Mouse (Mus musculus) megakaryocyte, embryonic 14.5 days (primary cell): Measurements from ENCODE around the gene Snx3. TPM values are rescaled to one million over a fixed set of nuclear protein-coding genes. Genes with fewer than 3 reads are reported as not detected.

Source experiments
- H3K27me3 ChIP-seq: replicated peaks from 2 replicates; pipeline ENCODE3; 2012; ENCODE audit warnings: inconsistent platforms
- H3K36me3 ChIP-seq: replicated peaks from 2 replicates; pipeline ENCODE3; 2012; ENCODE audit warnings: low read length, inconsistent platforms, mixed read lengths
- H3K4me1 ChIP-seq: 2 replicates; pipeline ENCODE4 v1.6.1; 2012; ENCODE audit warnings: inconsistent platforms
- H3K4me3 ChIP-seq: replicated peaks from 2 replicates; pipeline ENCODE3; 2012; ENCODE audit warnings: moderate library complexity, mild to moderate bottlenecking, inconsistent platforms
- H3K9me3 ChIP-seq: 2 replicates; pipeline ENCODE4 v1.6.1; 2012; ENCODE audit warnings: inconsistent platforms
- FLI1 ChIP-seq: IDR thresholded peaks from 2 replicates; pipeline ENCODE4 v1.6.1; 2012; ENCODE audit warnings: low read length, inconsistent platforms, mixed read lengths
- GATA1 ChIP-seq: IDR thresholded peaks from 3 replicates; pipeline ENCODE4 v1.6.1; 2012; ENCODE audit warnings: mixed read lengths, low read length, inconsistent platforms, borderline replicate concordance
- polyA plus RNA-seq: library from polyadenylated mRNA; stranded (reverse); fragments of >175 nt; gene quantifications from 2 replicates; pipeline ENCODE4 v1.2.3, GENCODE M21; 2012; ENCODE audit warnings: low replicate concordance; ENCODE audit not compliant: insufficient read depth

The Snx3 gene
- polyA plus RNA-seq, 1 experiment = 278 TPM

DNA sequence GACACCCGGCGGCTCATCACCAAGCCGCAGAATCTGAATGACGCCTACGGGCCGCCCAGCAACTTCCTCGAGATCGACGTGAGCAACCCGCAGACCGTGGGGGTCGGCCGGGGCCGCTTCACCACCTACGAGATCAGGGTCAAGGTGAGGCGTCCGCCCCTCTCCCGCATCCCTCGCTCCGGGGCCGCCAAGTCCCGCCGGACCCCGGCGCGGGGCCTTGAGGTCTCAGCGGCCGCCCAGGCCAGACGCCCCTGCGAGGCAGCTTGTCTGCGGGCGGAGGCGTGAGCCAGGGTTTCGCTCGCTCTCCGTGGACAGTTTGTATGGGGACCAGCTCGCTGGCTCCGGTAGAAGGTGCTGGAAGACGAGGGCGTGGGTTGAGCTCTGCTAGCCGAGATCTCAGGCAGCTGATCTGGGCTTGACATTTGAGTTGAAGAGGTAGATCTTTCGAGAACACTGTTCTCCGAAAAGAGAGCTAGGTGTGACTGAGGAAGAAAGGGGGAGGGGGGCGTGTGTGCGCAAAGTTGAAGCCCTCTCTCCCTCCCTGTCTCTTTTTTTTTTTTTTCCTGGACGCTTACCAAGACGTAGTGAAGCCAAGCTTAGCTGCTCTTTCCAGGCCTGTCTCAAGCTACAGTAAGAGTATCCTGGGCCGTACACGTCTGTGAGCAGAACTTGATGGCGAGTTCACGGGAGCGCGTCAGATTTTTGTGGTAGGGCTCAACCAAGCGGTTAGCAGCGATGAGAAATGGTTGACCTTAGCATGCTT is 700 bp downstream of the Snx3 start:
- Histone ChIP-seq H3K9me3 (peaks cover 6% of the 10 kb centered on the region; the same call in 1 of the 2 replicates), H3K4me3 (peak overlapping the region; percentile 97), H3K27me3 (no peaks in the 10 kb centered on the region), H3K4me1 (peaks cover 42% of the 10 kb centered on the region), H3K36me3 (peaks cover 28% of the 10 kb centered on the region)
- TF ChIP-seq FLI1 (no peak), GATA1 (no peak)

DNA sequence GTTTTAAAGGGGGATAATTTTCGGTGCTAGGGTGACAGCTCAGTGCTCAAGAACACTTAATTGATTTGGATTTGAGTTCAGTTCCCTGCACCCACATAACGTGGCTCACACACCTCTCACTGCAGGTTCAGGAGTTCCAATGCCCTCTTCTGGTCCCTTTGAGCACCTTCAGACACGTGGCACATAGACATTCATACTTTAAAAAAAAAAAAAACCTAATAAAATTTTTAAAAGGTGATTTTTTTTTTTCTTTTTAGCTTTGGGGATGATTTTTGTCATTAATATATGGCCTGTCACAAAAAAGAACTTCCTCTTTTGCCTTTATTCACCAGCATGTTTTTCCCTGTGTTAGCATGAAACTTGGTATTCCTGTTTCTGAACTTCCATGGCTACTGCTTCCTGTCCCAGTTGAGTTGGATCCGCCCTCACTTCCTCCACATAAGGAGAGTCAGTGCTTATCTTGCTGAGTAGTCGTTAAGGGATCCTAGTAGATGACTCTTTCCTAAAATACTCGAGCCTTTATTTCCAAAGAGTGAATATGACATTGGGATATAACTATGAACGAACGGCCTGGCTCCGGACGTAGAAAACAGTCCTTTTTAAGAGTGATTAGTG is 2.4 kb downstream of the Snx3 start:
- TF ChIP-seq GATA1 (no peak), FLI1 (no peak)
- H3K36me3 ChIP-seq = peaks cover 39% of the 10 kb centered on the region
- peaks cover 51% of the 10 kb centered on the region for H3K4me1 ChIP-seq
- no peaks in the 10 kb centered on the region for H3K27me3 ChIP-seq
- peaks cover 2% of the 10 kb centered on the region; the same call in 1 of the 2 replicates for H3K9me3 ChIP-seq
- H3K4me3 ChIP-seq = peak overlapping the region; percentile 85

DNA sequence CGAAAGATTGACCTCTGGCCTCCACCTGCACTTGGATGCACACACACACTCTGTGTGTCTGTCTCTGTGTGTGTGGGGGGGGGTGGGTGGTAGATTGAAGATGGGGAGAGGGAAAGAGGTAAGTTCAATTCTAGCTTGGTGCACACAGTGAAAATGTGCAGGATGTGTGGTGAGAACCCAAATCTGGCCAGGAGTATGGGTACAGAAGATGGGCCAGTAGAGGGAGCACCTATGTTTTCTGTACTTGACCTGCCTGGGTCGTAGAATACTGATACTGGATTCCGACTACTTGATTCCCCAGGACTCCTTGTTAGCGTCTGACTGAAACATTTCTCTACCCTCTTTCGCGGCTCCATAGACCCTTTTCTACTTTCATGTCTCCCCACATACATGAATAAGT is 8.3 kb downstream of the Snx3 start:
- H3K9me3 ChIP-seq = no peaks in the 10 kb centered on the region
- H3K36me3 ChIP-seq = peaks cover 82% of the 10 kb centered on the region
- no peaks in the 10 kb centered on the region for H3K27me3 ChIP-seq
- no peak overlapping the region for H3K4me3 ChIP-seq
- TF ChIP-seq FLI1 = no peak
- no peak for TF ChIP-seq GATA1
- peaks cover 52% of the 10 kb centered on the region for H3K4me1 ChIP-seq

DNA sequence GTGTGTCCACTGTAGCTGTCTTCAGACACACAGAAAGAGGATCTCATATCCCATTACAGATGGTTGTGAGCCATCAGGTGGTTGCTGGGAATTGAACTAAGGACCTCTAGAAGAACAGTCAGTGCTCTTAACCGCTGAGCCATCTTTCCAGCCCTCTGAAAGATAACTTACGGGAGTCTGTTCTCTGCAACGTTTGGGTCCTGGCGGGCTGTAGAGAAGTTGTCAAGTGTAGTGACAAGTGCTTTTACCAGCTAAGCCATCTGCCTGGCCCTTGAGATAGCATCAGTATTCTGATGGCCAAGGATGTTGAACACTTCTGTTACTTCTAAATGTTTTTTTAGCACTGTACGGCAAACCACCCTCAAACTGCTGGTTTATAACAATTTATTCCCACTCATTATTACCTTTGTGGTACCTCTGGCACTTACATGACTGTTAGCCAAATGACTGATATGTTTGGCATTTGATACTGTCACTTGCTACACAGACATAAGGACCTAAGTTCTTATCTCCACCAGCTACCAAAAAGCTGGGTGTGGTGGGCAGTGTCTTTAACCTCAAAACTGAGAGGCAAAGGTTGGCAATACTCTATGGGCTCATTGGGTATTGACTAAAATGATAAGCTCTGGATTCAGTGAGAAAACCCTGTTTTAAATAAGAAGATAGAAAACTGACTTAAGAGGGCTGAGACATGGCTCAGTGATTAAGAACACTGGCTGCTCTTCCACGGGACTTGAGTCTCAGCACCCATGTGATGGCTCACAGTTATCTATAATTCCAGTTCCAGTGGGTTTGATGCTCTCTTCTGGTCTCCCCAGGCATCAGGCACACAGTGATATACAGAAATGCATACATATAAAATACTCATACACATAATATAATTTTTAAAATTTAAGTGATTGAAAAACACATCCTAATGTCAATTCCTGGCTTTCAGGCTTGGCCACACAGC is 9.6 kb downstream of the Snx3 start:
- H3K4me3 ChIP-seq = no peak overlapping the region
- no peaks in the 10 kb centered on the region for H3K9me3 ChIP-seq
- no peaks in the 10 kb centered on the region for H3K27me3 ChIP-seq
- H3K4me1 ChIP-seq = peaks cover 44% of the 10 kb centered on the region
- TF ChIP-seq GATA1 (no peak), FLI1 (no peak)
- H3K36me3 ChIP-seq = peaks cover 81% of the 10 kb centered on the region

DNA sequence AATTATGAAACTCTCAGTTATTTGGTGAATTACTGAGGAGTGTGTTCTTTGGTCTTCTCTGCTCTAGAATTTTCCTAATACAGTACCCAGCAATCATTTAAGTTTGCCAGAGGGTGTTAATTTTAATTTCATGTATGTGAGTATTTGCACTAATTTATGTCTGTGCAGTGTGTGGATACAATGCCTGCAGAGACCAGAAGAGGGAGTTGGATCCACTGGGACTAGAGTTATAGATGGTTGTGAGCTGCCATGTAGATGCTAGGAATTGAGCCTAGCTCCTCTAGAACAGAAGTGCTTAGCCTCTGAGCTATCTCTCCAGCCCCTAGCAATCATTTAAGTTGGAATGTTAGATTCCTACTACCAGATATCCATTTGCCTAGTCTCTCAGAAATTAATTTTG is 12.3 kb downstream of the Snx3 start:
- Histone ChIP-seq H3K4me3 (no peak overlapping the region), H3K9me3 (no peaks in the 10 kb centered on the region), H3K36me3 (peaks cover 76% of the 10 kb centered on the region), H3K27me3 (no peaks in the 10 kb centered on the region), H3K4me1 (peaks cover 50% of the 10 kb centered on the region)
- TF ChIP-seq FLI1 = no peak
- TF ChIP-seq GATA1 = no peak

DNA sequence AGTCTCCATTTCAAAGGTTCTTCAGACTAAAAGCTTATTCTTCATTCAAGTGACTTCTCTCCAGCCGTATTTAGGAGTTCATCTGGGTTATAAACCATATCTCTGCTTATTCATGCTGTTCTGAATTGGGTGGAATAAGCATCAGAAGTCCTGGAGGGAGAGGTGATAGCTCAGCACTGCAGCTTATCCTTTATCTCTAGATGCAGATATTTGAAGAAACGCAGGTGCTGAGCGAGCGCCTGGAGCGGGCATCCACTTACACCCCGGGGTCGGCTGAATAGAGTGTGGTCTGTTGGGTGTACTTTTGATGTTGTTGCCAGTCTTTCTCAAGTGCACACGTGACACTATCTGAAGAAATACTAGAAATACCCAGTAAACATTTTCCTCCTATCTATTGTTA is 16.5 kb downstream of the Snx3 start:
- TF ChIP-seq FLI1 = no peak
- TF ChIP-seq GATA1 = no peak
- H3K9me3 ChIP-seq = no peaks in the 10 kb centered on the region
- H3K27me3 ChIP-seq = no peaks in the 10 kb centered on the region
- H3K36me3 ChIP-seq = peaks cover 56% of the 10 kb centered on the region
- peaks cover 66% of the 10 kb centered on the region for H3K4me1 ChIP-seq
- no peak overlapping the region for H3K4me3 ChIP-seq

DNA sequence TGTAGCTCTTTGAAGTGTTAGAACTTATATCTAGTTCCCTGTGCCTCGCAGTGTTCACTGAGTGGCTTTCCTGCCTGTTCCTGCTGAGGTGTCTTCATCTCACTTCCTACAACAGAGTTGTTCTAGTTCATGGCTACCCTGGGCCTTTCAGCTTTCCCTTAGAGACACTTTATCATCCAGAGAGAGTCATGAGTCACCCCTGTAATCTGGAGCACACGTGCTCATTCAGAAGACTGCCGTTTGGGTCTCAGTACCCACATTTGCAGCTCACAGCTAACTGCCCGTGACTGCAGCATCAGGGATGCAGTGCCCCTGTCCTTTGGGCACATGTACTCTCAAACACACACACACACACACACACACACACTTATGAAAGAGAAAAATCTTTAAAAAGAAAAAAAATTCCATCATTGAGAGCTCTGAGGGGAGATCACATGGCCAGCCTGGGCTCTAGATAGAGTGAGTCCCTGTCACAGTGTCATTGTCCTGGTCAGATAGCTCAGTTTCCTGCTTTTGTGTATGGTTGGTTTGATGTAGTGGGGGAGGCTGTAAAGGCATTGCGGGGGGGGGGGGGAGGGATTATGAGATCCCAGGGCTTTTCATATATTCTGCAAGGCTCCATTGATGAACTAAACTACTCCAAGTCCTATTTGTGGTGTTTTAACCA is 19.6 kb downstream of the Snx3 start:
- TF ChIP-seq FLI1 (no peak), GATA1 (no peak)
- Histone ChIP-seq H3K4me1 (peaks cover 77% of the 10 kb centered on the region), H3K27me3 (no peaks in the 10 kb centered on the region), H3K9me3 (no peaks in the 10 kb centered on the region), H3K4me3 (peak overlapping the region; percentile 83), H3K36me3 (peaks cover 64% of the 10 kb centered on the region)

DNA sequence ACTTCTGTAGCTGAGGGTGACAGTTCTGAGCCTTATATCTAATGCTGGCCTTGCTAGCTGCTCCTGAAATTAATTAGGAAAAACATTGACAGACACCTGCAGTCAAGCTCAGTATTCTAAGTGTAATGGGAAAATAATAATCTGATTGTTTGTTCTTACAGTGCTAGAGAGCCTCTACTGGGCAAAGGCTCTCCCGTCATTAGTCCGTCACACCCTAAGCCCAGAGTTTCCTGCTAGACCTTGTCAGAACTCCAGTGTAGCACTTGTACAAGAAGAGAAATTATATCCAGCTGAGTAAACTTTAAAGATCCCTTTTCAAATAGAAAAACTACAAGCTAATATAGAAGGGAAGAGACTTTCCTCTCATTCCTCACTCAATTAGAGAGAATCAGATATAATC is 21.1 kb downstream of the Snx3 start:
- Histone ChIP-seq H3K36me3 (peaks cover 66% of the 10 kb centered on the region), H3K27me3 (no peaks in the 10 kb centered on the region), H3K4me3 (no peak overlapping the region), H3K9me3 (no peaks in the 10 kb centered on the region), H3K4me1 (peaks cover 72% of the 10 kb centered on the region)
- TF ChIP-seq GATA1 = no peak
- TF ChIP-seq FLI1 = no peak

DNA sequence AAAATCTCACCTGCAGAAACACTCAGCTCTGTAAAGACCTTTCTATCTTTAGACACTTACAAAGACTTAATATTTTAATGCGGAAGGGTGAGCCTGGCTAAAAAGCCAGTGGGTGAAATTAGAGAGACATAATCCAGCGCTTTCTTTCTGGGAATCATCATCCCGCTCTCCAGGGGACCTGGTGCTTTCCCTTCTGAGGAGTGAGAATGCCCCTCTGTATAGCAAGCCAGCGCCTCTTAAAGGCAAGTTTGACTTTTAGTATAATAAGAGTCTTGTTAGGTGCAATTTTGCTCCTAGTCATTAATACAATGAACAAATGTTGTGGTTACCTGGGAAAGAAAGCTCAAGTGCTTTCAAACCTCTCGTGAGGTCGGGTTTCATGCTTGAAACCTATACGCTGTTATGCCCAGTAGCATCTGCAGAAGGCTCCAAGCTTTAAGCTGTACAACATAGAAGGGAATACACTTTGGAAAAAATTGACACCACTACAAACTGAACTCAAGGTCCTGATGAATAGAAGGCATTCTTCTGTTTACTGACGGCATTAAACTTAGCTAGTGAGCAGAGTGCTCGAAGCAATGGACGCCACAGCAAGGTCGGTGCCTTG is 21.8 kb downstream of the Snx3 start:
- TF ChIP-seq GATA1 (no peak), FLI1 (no peak)
- Histone ChIP-seq H3K36me3 (peaks cover 70% of the 10 kb centered on the region), H3K4me1 (peaks cover 73% of the 10 kb centered on the region), H3K27me3 (no peaks in the 10 kb centered on the region), H3K9me3 (no peaks in the 10 kb centered on the region), H3K4me3 (no peak overlapping the region)
